Mouse (Mus musculus) frontal cortex, postnatal 36 days (tissue): ENCODE data around the gene Rfx7.

Experiments used
- DNase-seq, 2 experiments: peaks; one replicate each; pipeline ENCODE4 v3.0.0; 2022; ENCODE audit warnings: low spot score in 2 of 2

Gene Rfx7

DNA sequence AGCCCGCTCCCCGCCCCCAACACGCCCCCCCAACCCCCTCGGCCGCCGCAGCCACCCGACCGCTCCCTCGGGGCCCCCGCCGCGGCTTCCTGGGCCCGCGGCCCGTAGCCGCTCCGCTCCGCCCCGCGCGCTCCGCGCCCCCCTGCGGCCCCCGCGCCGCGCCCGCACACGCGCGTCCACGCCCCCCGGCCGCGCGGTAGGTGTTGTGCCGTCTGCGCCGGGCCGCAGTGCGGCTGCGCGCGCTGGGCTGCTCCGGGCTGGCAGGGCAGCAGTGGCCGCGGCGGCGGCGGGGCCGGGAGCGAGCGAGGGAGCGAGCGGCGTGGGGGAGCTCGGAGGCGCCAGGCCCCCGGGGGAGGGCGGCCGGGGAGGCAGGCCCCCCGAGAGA, at the start of gene Rfx7:
Rfx7 (plus strand) TSS at position 245 of the 385 bp plus-strand sequence.
- DNase-seq = peak; percentile 61 to 74

DNA sequence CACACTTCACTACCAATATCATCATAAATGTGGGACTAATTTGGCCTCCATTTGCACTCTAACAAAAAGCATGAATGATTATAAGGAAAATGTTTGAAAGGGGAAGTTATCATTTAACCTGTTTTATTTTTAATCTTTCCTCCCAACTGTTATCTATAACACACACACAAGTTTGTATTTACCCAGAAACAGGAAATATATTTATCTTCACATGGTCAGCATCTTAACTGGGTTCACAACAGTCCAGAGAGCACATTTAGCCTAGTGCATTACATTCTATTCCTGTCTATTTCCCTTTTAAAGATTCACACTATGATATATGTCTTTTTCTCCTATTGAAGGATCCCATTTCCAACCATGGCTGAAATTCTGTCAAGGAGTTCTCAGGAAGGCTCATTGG, 43.5 kb upstream of the Rfx7 start:
- DNase-seq = no peak

DNA sequence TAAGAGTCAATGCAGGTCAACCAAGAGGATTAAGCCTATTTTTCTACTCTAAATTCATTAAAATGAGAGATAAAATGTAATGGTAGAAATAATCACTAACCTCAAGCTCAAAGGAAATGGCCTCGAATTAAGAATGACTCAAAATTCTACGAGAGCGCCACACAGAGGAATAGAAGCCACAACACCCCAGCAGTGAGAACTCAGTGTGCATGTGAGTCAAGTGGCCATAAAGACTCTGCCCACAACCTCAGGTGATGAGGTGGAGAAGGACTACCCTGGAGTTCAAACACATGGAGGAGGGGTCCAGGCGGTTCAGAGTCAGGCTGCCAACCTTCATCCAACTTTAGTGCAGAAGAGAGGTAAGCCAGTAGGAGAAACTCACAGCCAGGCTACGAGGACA, 42.9 kb upstream of the Rfx7 start:
- no peak for DNase-seq

DNA sequence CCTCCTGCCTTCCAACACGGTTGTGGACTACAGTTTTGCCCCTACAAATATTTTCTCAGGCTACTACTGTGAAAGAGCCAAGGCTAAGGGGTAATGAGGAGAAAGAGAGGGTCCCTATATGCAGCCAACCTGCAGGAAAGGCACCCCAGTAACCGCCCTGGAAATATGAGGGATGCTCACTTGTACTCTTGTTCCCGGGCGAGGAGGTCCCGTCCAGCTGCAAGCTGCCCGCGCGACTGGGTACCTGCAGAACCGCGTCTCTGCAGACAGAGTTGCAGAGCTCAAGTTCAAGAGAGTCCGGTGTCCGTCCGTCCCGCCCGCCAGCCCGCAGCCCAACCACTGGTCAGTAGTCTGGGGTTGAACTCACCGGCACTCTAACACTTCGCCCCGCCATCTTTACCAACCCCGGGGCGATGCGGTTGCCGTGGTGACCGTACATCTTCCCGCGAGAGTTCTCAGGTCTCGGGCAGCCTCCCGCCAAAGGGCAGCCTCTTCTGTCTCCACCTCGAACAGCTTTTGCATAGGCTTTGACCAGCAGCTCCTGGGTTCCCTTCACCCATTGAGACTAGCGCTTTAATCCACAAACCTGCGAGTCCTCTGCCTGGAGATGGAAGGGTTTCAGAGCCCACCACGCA, 40.4 kb upstream of the Rfx7 start:
- peak; percentile 82 to 90 for DNase-seq

DNA sequence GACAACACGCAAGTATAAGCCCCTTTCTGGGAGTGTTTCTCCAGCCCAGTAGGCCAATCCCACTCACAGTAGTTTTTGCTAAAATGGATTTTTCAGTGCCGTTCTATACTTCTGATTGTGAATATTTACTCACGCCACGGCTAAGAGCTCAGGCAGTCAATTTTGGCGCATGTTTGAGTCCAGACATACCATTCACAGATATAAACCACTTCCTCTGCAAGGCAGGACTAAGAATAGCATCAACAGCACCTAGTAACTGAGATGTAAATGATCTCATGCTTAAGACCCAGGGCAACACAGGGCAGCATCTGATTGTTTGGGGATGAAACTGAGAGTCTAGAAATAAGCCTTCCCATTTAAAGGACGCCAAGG, 39.9 kb upstream of the Rfx7 start, which contains the start of gene Tex9:
Tex9 (minus strand) TSS at position 19 of the 372 bp plus-strand sequence.
- no peak for DNase-seq

DNA sequence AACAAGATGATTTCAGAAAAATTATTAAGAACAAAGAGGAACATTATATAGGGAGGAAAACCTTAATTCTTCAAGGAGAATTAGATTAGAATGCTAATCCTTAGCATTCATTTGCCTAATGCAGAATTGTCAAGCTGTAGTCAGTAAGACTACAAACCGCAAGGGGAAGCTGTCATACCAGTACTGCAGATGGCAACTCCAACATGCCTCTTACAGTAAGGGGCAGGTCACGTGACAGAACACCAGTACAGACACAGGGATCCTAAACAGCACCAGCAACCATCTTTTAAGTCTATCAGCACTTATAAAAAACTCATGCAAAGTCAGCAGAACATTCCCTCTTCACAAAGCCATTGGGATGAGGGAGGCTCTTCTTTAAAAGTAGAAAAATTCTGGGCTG, 38.6 kb upstream of the Rfx7 start:
- no peak for DNase-seq

DNA sequence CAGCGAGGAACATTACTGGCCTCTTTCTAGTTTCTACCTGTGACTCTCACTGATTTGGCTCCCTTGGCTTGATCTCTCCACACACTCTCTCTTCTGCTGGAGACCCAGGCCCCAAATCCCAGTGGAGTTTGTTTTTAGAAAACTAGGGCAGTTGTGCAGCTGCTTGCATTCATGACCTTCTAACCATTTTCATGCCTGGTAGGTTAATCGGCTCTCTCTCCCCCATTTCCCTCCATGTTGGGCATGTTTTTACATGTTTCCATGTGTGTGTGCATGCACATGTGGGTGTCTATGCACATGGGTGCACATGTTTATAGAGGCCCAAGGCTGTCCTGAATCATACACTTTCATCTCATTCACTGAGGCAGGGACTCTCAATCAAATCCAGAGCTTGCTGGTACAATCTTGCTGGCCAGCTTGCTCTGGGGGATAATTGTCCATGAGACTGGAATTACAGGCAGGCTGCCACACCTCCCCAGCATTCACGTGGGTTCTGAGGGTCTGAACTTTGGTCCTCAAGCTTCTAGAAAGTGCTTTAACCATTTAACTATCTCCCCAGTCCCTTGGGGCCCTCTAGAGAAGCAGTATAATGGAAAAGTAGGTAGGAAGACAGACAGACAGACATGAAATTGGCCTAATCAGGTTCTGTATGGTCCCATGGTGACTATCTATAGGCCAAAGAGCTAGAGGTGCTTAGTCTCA, 37.9 kb upstream of the Rfx7 start:
- no peak for DNase-seq

DNA sequence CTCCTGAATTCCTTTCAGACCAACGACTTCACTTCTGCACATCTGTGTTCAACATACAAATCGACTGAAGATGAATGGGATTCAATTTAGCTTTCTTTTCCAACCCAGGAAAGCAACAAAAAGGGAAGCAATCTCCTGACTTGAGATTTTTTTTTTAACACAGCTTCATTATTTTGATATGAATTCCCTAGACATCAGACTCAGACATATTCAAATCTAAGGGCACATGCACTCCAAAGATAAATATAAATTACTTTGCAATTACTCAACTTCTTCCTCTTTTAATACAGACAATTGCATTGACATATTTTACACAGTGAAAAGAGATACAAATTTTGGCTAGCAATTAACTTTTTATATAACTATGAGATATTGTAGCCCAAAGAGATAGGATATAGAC, 35.3 kb upstream of the Rfx7 start:
- DNase-seq = no peak

DNA sequence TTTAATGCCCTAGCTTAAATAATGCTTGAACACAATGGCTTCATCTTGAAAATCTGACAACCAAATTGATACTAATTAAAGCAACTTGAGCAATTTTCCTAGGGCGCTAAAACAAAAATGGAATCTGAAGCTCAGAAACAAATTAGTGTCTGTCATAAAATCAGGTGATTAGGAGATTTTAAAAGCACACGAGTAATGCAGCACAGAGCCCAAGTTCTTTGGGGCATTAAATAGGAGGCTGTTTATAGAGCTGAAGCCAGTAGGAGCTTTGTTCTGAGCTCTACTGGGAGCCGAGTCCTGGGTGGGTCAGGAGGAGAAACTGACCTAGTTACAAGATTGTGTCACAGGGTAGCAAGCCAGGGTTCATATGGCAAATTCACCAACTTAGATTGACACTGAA, 34.9 kb upstream of the Rfx7 start:
- DNase-seq = no peak

DNA sequence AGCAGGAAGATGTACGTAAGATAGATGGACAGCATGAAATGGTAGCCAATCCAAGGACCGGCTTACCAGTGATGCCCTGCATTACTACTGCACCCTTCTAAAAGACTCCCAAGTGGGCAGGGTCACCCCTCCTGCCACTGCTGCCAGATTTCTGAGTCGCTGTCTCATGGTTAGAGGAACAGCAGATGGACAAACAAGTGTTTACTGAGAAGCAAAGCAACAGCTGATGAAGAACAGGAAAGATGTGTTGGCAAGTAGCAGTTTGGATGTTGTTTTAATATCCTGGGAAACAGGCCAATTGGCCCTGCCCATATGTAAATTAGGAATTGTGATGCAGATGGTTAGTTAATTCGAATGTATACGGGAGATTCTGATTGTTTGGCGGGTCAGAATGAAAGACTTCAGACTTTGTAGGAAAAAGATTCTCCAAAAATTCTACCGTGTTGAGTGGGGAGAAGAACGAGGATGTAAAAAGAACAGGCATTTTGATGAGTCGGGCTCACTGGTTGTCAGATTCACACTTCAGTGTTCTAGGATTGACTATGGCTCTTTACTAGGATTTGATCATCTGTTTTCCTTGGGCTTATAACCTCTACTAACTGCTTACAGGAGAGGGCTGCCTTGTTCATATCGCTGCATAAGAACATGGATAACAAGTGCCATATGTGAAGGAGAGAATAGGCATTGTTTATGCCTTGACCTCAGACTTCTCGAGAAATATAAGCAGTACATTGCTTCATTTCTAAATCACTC, 19.6 kb upstream of the Rfx7 start:
- peak in 1 of 2 experiments; percentile 11 for DNase-seq

DNA sequence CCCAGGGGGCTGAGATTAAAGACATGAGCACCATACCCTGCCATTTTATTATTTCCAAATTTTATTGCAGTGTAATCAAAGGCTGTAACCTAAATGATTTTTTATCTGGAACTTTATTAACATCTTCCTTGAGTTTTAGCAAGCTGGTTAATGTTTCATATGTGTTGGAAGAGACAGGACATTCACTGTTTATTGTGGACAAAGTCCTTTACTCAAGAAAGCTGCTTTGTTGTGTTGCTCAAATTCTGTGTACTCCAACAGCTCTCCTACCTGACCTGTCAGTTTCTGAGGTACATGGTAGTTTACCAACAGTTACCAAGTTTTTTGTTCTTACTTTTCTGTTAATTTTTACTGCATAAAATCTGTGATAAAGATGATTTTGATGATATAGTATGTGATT, 16.7 kb upstream of the Rfx7 start:
- no peak for DNase-seq

DNA sequence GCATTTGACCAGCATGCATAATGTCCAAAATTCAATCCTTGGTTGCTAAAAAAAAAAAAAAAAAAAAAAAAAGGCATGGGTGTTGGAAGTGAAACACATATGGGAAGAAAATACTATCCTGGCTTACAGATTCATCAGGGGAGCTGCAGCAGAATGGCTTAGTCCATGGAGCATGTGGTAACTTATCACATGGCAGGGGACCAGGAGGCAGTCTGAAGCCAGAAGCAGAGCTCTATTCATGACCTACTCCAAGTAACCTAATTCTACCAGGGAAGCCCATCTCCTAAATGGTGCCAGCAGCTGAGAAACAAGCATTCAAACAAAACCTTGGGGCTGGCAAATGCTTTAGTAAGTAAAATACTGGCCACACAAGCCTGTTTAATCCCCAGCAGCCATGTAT, 12.8 kb upstream of the Rfx7 start:
- no peak for DNase-seq

DNA sequence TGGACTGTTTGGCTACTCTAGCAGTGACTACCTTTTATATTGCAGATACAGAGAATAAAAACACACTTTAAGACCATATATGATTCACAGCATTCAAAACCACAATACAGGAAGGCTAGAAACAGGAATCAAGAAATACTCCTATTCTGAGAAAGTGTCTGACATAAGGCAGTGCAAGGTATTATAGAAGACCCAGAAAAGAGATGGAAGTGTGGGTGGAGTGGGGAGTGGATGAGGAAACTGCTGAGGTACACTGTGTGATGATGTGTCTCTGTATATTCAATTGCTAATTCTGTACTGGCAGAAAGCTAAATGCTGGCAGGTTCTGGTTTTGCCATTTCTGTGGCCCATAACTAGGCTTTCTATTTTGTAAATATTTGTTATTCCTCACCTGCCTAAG, 11.2 kb upstream of the Rfx7 start:
- no peak for DNase-seq

DNA sequence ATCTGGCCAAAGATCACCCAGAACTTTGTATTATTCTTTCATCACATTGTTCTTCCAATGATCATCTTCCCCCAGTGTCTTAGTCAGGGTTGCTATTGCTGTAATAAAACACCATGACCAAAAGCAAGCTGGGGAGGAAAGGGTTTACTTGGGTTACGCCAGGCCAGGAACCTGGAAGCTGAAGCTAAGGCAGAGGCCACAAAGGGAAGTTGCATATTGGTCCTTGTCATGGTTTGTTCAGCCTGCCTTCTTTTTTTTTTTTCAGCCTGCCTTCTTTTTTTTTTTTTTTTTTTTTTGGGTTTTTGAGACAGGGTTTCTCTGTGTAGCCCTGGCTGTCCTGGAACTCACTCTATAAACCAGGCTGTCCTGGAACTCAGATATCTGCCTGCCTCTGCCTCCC, 5.9 kb upstream of the Rfx7 start:
- DNase-seq = no peak

DNA sequence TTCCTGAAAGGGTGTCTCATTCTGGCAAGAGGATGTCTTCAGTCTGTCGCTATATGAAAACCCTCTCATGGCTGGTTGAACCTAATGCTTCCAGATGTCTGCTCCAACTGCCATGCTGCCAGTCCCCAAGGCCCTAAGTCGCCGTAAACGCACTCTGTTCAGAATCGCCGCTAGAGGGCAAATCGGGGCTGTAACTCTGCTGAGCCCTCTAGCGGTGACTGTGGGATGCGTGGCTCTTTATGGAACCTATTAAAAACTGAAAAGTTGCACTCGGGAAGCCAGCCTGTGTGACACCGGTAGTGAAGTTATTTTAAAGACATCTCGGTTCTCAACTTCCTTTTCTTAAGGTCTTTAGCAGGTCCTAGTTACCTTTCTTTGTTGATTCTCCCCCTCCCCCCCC, 1.8 kb upstream of the Rfx7 start:
- DNase-seq = peak; percentile 79 to 88

DNA sequence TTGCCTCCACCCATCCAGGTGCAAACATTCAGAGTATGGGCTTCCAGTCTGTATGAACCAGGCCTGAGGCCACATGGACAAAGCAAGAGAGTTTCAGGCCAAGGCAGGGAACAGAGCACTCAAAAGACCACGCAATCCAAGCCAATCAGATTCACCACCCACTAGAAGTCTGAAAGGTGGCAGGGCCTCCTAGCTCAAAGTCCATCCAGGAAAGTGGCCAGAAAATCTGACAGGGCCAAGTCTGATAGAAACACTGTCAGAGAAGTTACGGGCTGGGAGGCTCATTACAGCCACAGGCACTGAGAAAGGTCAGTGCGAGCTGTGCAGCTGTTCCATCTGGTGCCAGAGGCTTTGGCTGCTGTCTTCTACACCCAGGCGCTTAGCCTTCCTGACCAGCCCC, 1.2 kb upstream of the Rfx7 start:
- DNase-seq = no peak

DNA sequence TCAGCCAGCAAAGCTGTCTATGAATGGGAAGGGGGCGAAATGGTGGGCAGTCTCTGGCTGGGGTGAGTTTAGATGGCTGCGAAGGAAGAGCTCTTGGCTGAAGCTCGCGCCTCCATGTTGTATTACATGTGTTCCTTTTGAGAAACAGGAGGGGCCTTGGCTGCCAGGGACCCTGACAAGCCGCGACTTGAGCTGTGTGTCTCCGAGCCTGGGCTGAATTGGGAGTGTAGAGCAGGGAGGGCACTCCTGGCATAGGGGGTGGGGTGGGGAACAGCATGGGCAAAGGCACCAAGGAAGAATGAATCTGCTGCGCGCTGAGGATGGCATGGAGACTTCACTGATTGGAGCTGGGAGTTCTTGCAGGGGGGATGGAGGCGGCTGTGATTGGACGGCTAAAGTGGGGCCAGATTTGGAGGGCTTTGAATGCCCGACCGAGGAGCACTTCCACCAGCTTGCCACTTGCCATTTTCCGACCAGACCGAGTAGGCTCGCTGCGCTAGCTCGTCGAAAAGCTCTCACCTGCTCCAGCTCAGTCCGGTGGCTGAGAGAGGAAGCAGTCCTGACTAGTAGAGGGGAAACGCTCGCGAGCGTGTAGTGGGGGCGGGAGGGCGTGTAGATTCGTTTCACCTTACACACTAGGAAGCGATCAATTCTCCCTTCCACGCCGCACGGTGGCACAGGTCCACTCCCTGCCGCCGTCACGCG, 597 bp upstream of the Rfx7 start:
- peak; percentile 83 to 86 for DNase-seq

DNA sequence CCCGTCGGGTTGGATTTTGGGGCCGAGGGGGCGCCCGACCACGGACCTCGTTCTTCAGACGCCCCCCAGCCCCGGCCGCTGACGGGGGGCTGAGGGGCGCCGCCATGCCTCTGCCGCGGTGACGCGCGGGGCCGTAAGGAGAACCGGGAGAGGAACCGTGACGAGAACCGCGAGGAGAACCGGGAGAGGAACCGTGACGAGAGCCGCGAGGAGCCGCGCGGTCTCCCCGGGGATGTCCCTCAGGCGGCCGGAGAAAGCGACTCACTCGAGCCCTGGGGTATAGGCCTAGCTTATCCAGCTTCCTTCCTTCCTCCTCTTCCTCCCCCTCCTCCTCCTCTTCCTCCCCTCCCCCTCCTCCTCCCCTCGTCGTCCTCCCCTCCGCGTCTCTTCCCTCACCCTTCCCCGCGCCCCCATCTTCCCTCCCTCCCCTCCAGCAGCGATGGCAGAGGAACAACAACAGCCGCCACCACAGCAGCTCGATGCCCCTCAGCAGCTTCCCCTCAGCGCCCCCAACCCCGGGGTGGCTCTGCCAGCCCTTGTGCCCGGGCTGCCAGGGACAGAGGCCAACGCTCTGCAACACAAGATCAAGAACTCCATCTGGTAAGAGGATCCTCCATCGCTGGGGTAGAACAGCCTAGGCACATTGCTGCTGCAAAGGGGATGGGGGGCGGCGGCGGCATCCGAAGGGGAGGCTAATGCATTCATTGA, 495 bp downstream of the Rfx7 start:
- peak; percentile 41 to 52 for DNase-seq

DNA sequence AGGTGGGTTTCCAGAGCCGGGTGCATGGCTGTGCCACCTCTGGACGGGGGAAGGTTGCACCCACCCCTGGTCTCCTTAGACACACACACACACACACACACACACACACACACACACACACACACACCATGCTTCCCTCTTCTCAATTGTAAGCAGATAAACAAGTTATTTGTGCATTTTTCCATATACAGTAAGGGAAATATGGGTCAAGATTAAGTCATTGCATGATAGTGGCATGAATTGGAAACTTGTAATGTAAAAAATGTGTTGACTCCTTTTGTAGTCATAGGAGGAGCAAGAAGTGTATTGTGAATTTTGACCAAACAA, 1.0 kb downstream of the Rfx7 start:
- DNase-seq = no peak

DNA sequence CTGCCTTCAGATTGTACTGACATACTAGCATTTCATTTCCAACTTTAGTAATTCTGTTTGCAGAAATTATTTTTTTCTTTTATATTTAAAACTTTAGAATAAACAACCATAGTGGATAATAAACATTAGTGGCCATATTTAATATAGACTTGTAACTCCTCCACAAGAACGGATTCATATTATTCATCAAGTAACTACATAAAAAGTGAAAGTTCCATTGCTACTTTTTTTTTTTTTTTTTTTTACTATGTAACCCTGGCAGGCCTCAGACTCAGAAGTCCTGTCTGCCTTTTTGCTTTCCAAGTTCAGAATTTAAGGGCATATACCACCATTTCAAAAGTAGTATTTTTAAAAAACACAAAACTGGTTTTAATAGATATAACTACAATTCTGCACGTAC, 2.9 kb downstream of the Rfx7 start:
- DNase-seq = no peak

DNA sequence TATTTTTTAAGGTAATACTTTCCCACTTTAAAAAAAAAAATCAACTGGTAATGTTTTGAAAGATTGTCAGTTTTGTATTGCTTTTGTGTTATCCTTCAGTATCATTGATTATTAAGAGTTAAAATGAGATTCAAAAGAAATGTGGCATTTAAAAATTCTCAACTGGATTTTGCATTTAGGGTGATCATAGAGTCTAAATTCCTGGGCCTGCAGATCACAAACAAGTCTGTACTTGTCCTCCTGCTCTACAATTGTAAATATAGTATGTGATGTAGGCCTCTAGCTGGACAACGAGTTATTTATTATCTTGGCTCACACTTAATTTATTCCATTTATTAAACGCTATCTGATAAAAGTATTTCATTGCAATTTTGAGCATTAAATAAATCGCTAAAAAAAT, 3.4 kb downstream of the Rfx7 start:
- no peak for DNase-seq

DNA sequence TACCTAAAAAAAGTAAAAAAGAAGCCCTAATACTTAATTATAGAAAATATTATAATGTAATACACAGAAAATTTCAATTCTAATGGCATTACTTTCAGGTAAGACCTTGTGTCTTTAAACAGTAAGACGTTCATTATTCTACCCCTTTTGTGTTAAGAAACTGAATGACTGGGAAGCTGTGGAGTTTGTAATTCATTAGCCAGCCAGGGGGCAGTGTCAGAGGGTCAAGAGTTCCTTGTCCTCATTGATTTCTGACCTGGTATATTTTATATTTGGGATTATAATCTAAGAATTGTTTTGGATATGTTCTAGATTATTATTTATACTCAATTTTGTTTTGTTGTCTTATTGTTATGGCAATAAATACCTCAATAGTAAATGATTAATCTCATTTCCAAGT, 5.0 kb downstream of the Rfx7 start:
- DNase-seq = no peak
